Mouse (Mus musculus) lung, postnatal 0 days (tissue): ENCODE data around the gene Sema6d.

Experiments used
- CTCF ChIP-seq: IDR thresholded peaks from 2 replicates; pipeline ENCODE4 v1.5.1; 2016; ENCODE audit warnings: antibody characterized with exemption, mild to moderate bottlenecking
- EP300 ChIP-seq: IDR thresholded peaks from 2 replicates; pipeline ENCODE4 v1.6.1; 2016; ENCODE audit warnings: antibody characterized with exemption, mild to moderate bottlenecking, control low read depth

GRCm38 (mm10) chr2:124243608-124244007 is 153.8 kb downstream of the Sema6d start:
- TF ChIP-seq CTCF (no peak), EP300 (no peak)
